Mouse (Mus musculus) myocyte (in vitro differentiated cells): Measurements from ENCODE around the gene Frmd4a.

ENCODE experiments used
- CEBPB ChIP-seq: IDR thresholded peaks from 2 replicates; pipeline ENCODE4 v1.6.1; 2011; ENCODE audit warnings: mild to moderate bottlenecking, moderate library complexity; ENCODE audit not compliant: poor library complexity, insufficient read depth, severe bottlenecking
- E2F4 ChIP-seq: IDR thresholded peaks from one replicate; pipeline ENCODE4 v1.6.1; 2011; ENCODE audit warnings: mild to moderate bottlenecking, control low read depth, moderate library complexity; ENCODE audit not compliant: insufficient read depth
- MAX ChIP-seq: IDR thresholded peaks from one replicate; pipeline ENCODE4 v1.6.1; 2011; ENCODE audit warnings: low read depth, mild to moderate bottlenecking, control low read depth
- MYOD1 ChIP-seq, 3 experiments: IDR thresholded peaks; one replicate each; pipeline ENCODE4 v1.6.1; 2011; ENCODE audit warnings: control low read depth in 2 of 3, low read depth in 2 of 3, mild to moderate bottlenecking in 2 of 3, moderate library complexity in 1 of 3; ENCODE audit not compliant: insufficient read length in 2 of 3, control insufficient read depth in 1 of 3
- MYOG ChIP-seq, 3 experiments: IDR thresholded peaks; one replicate each; pipeline ENCODE4 v1.6.1; 2011; ENCODE audit warnings: control low read depth in 2 of 3, low read depth in 2 of 3, mild to moderate bottlenecking in 2 of 3; ENCODE audit not compliant: insufficient read length in 2 of 3, control insufficient read depth in 1 of 3, insufficient read depth in 1 of 3
- POLR2A ChIP-seq: IDR thresholded peaks from one replicate; pipeline ENCODE4 v1.6.1; 2011; ENCODE audit warnings: low read depth, mild to moderate bottlenecking, control low read depth, moderate library complexity; ENCODE audit not compliant: insufficient read length
- POLR2AphosphoS2 ChIP-seq: IDR thresholded peaks from one replicate; pipeline ENCODE4 v1.6.1; 2011; ENCODE audit warnings: low read depth, control low read depth; ENCODE audit not compliant: insufficient read length
- REST ChIP-seq: IDR thresholded peaks from one replicate; pipeline ENCODE4 v1.6.1; 2011; ENCODE audit warnings: mild to moderate bottlenecking, control low read depth, moderate library complexity; ENCODE audit not compliant: insufficient read depth, insufficient read length
- SRF ChIP-seq: IDR thresholded peaks from one replicate; pipeline ENCODE4 v1.6.1; 2011; ENCODE audit warnings: low read depth; ENCODE audit not compliant: control insufficient read depth, insufficient read length
- TCF12 ChIP-seq: IDR thresholded peaks from one replicate; pipeline ENCODE4 v1.6.1; 2011; ENCODE audit warnings: mild to moderate bottlenecking, control low read depth; ENCODE audit not compliant: poor library complexity, insufficient read depth, severe bottlenecking
- TCF3 ChIP-seq: IDR thresholded peaks from one replicate; pipeline ENCODE4 v1.6.1; 2011; ENCODE audit warnings: low read depth, control low read depth; ENCODE audit not compliant: insufficient read length
- USF1 ChIP-seq: IDR thresholded peaks from one replicate; pipeline ENCODE4 v1.6.1; 2011; ENCODE audit warnings: low read depth, mild to moderate bottlenecking, control low read depth, moderate library complexity

DNA sequence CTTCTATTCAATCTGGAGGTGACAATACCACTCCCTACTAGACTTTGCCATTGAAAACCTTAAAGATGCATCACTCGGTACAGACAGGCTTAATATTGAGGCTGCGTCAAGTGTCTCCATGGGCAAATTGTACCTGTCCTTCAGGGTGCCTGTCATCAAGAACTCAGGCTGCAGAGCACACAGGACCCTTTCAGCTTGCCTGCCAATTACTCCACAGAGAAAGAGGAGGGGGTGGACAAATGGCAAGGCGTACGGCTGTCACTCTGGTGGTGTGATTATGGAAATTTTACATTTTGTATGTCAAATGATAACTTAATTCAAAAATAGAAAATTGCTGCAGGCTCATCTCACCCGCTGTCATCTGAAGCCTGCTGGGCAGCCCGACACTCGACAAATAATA is 353.0 kb downstream of the Frmd4a start:
- no peak for TF ChIP-seq POLR2A
- TF ChIP-seq POLR2AphosphoS2: no peak
- TF ChIP-seq MYOD1 (IDR thresholded peaks at IDR 0.05; ENCODE audit: control insufficient read depth in 1 of 3, insufficient read length in 2 of 3, low read depth in 2 of 3): no peak
- no peak for TF ChIP-seq SRF
- TF ChIP-seq E2F4: no peak
- no peak for TF ChIP-seq USF1
- no peak for TF ChIP-seq REST
- no peak for TF ChIP-seq CEBPB
- no peak for TF ChIP-seq TCF12
- no peak for TF ChIP-seq MAX
- no peak for TF ChIP-seq TCF3
- no peak for TF ChIP-seq MYOG (IDR thresholded peaks at IDR 0.05; ENCODE audit: control insufficient read depth in 1 of 3, insufficient read depth in 1 of 3, insufficient read length in 2 of 3, low read depth in 2 of 3)
